Mouse (Mus musculus): ENCODE results near the gene F10. TPM values are rescaled to one million over a fixed set of nuclear protein-coding genes. Genes with fewer than 3 reads are reported as not detected.

The F10 gene
- total and polyA plus RNA-seq, 3 experiments = not detected

DNA sequence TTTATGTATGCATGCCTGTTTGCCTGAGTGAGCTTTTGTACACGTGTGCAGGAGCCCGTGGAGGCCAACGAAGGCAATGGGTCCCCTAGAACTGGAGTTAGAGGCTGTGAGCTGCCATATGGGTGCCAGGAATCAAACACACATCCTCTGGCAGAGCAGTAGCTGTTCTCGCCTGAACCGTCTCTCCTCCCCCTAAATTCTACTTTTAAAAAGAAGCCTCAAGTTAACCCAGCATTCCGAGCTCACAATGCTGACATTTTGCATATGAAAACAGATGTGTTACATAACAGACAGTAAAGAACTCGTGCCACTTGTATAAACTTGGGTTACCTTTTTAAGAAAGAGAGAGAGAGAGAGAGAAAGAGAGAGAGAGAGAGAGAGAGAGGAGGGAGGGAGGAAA is 40.4 kb downstream of the F10 start:
- DNase-seq (ENCODE audit: extremely low read depth) = no peak
- in situ Hi-C loops (cut with MboI; ENCODE audit: low pct_ligation_motif_present, low pct_unique_long_range_greater_than_20kb, low sequenced_read_pairs) (no loop called here), dilution Hi-C loops (cut with MboI; ENCODE audit: extremely low pct_ligation_motif_present, extremely low pct_unique_long_range_greater_than_20kb, low sequenced_read_pairs) (no loop called here)
- TF ChIP-seq CHD2 (IDR thresholded peaks at IDR 0.05; ENCODE audit: low read length) = no peak
- TF ChIP-seq MAX (IDR thresholded peaks at IDR 0.05; ENCODE audit: low read length) = no peak
- no peak for TF ChIP-seq EP300 (IDR thresholded peaks at IDR 0.05; ENCODE audit: low read length)
- TF ChIP-seq POLR2A (IDR thresholded peaks at IDR 0.05; ENCODE audit: low read depth, low read length) = no peak
- no peak for TF ChIP-seq TCF12 (IDR thresholded peaks at IDR 0.05; ENCODE audit: low read depth, low read length)
- no peak for TF ChIP-seq JUND (conservative IDR thresholded peaks at IDR 0.05; ENCODE audit: low read depth, low read length)
- TF ChIP-seq KAT2A (IDR thresholded peaks at IDR 0.05; ENCODE audit: insufficient replicate concordance, low read length) = no peak
- no peak for TF ChIP-seq ZC3H11A (IDR thresholded peaks at IDR 0.05; ENCODE audit: low read depth, low read length)
- TF ChIP-seq HCFC1 (IDR thresholded peaks at IDR 0.05; ENCODE audit: low read depth, low read length) = no peak
- TF ChIP-seq MXI1 (IDR thresholded peaks at IDR 0.05; ENCODE audit: low read depth, low read length) = no peak
- no peak for TF ChIP-seq BHLHE40 (IDR thresholded peaks at IDR 0.05; ENCODE audit: low read depth, low read length)
- TF ChIP-seq RAD21 (IDR thresholded peaks at IDR 0.05; ENCODE audit: low read depth, low read length) = no peak
- no peak for TF ChIP-seq CHD1 (IDR thresholded peaks at IDR 0.05; ENCODE audit: low read depth, low read length)
- TF ChIP-seq USF2 (conservative IDR thresholded peaks at IDR 0.05; ENCODE audit: low read depth, low read length) = no peak
- TF ChIP-seq IRF4 (IDR thresholded peaks at IDR 0.05; ENCODE audit: low read depth, low read length) = no peak
- TF ChIP-seq USF1 (IDR thresholded peaks at IDR 0.05; ENCODE audit: low read depth, low read length) = no peak
- no peak overlapping the region for H3K27ac ChIP-seq (ENCODE audit: insufficient read depth, low read depth)
- no peaks in the 10 kb centered on the region for H3K4me1 ChIP-seq (ENCODE audit: control insufficient read depth in 1 of 2, insufficient read depth in 2 of 2)
- no peak overlapping the region for H3K4me3 ChIP-seq (replicated peaks in 1 of 3; ENCODE audit: low read depth in 2 of 3, low read length in 2 of 3, poor library complexity in 1 of 3)
- H3K4me2 ChIP-seq (ENCODE audit: insufficient read depth, low read depth, poor library complexity, severe bottlenecking) = no peak overlapping the region
- peaks cover 80 to 98% of the 10 kb centered on the region in 2 experiments for H3K36me3 ChIP-seq (replicated peaks in 1 of 2; ENCODE audit: control insufficient read depth in 1 of 2, insufficient read depth in 1 of 2, low read length in 1 of 2)
- H3K9ac ChIP-seq (ENCODE audit: insufficient read depth, low read depth) = no peak overlapping the region
- no peaks in the 10 kb centered on the region for H3K27me3 ChIP-seq (replicated peaks)
- no peaks in the 10 kb centered on the region for H3K79me2 ChIP-seq (replicated peaks; ENCODE audit: control insufficient read depth, extremely low read depth, insufficient read depth, poor library complexity, severe bottlenecking)
- no peaks in the 10 kb centered on the region for H3K9me3 ChIP-seq (replicated peaks; ENCODE audit: low read length)

DNA sequence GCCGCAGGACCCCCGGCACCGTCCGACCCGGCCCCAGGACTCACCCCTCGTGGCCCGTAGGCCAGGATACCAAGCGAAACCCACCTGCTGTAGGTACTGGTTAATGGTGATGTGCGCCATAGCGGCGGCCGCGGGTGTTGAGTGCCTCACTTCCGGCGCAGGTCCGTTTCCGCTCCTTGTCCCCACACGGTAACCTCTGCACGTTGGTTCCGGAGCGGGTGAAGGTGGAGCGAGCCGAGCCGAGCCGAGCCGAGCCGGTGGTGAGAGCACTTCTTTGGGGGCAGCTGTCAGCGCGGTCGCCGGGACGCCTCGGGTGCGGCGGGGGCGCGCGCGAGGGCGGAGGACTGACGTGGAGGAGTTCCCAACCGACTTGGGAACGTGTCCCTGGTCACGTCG is 67.6 kb downstream of the F10 start:
- Histone ChIP-seq H3K27ac (ENCODE audit: insufficient read depth, low read depth) (peak overlapping the region; percentile 34), H3K9ac (ENCODE audit: insufficient read depth, low read depth) (peak overlapping the region; percentile 77), H3K4me1 (ENCODE audit: control insufficient read depth in 1 of 2, insufficient read depth in 2 of 2) (peaks cover 6 to 13% of the 10 kb centered on the region in 2 experiments; a peak in 3 of 4 replicates), H3K27me3 (replicated peaks) (no peaks in the 10 kb centered on the region), H3K36me3 (replicated peaks in 1 of 2; ENCODE audit: control insufficient read depth in 1 of 2, insufficient read depth in 1 of 2, low read length in 1 of 2) (peaks cover 4 to 29% of the 10 kb centered on the region in 2 experiments), H3K79me2 (replicated peaks; ENCODE audit: control insufficient read depth, extremely low read depth, insufficient read depth, poor library complexity, severe bottlenecking) (peaks cover 13% of the 10 kb centered on the region), H3K4me2 (ENCODE audit: insufficient read depth, low read depth, poor library complexity, severe bottlenecking) (peak overlapping the region; percentile 0; the same call in 1 of the 2 replicates), H3K4me3 (replicated peaks in 1 of 3; ENCODE audit: low read depth in 2 of 3, low read length in 2 of 3, poor library complexity in 1 of 3) (peak overlapping the region; percentile 98 to 100 (median 99)), H3K9me3 (replicated peaks; ENCODE audit: low read length) (no peaks in the 10 kb centered on the region)
- dilution Hi-C loops (cut with MboI; ENCODE audit: extremely low pct_ligation_motif_present, extremely low pct_unique_long_range_greater_than_20kb, low sequenced_read_pairs) = no loop called here
- DNase-seq (ENCODE audit: extremely low read depth) = peak; percentile 88
- in situ Hi-C loops (cut with MboI; ENCODE audit: low pct_ligation_motif_present, low pct_unique_long_range_greater_than_20kb, low sequenced_read_pairs) = no loop called here
- TF ChIP-seq TBP (conservative IDR thresholded peaks at IDR 0.05; ENCODE audit: low read depth, low read length) (0 out of 2 replicates have a peak, but pooled peaks have one; percentile 48), MYC (IDR thresholded peaks at IDR 0.05; ENCODE audit: low read depth, low read length) (no peak), MXI1 (IDR thresholded peaks at IDR 0.05; ENCODE audit: low read depth, low read length) (peak; percentile 74), PAX5 (IDR thresholded peaks at IDR 0.05; ENCODE audit: low read length) (no peak), HCFC1 (IDR thresholded peaks at IDR 0.05; ENCODE audit: low read depth, low read length) (peak; percentile 95), CHD2 (IDR thresholded peaks at IDR 0.05; ENCODE audit: low read length) (peak; percentile 75), SIN3A (IDR thresholded peaks at IDR 0.05; ENCODE audit: low read length) (peak; percentile 86), JUN (IDR thresholded peaks at IDR 0.05; ENCODE audit: insufficient read depth, low read depth, low read length) (no peak), SMC3 (IDR thresholded peaks at IDR 0.05; ENCODE audit: low read depth, low read length) (no peak), ZC3H11A (IDR thresholded peaks at IDR 0.05; ENCODE audit: low read depth, low read length) (no peak), NELFE (IDR thresholded peaks at IDR 0.05; ENCODE audit: low read depth, low read length) (peak; percentile 78), POLR2AphosphoS2 (IDR thresholded peaks at IDR 0.05; ENCODE audit: low read depth, low read length) (no peak), EP300 (IDR thresholded peaks at IDR 0.05; ENCODE audit: low read length) (no peak), BHLHE40 (IDR thresholded peaks at IDR 0.05; ENCODE audit: low read depth, low read length) (peak; percentile 9; the same call in 1 of the 2 replicates), MAZ (IDR thresholded peaks at IDR 0.05; ENCODE audit: low read depth, low read length) (peak; percentile 71; the same call in 1 of the 2 replicates), GABPA (IDR thresholded peaks at IDR 0.05; ENCODE audit: insufficient replicate concordance, low read depth, low read length) (peak; percentile 18; the same call in 1 of the 2 replicates), RAD21 (IDR thresholded peaks at IDR 0.05; ENCODE audit: low read depth, low read length) (no peak), JUND (conservative IDR thresholded peaks at IDR 0.05; ENCODE audit: low read depth, low read length) (no peak), ZNF384 (IDR thresholded peaks at IDR 0.05; ENCODE audit: low read depth, low read length) (no peak), KAT2A (IDR thresholded peaks at IDR 0.05; ENCODE audit: insufficient replicate concordance, low read length) (peak; percentile 82; the same call in 1 of the 2 replicates), IRF4 (IDR thresholded peaks at IDR 0.05; ENCODE audit: low read depth, low read length) (peak; percentile 71; the same call in 1 of the 2 replicates), ZKSCAN1 (IDR thresholded peaks at IDR 0.05; ENCODE audit: borderline replicate concordance, low read depth, low read length) (no peak), MEF2A (IDR thresholded peaks at IDR 0.05; ENCODE audit: borderline replicate concordance, low read depth, low read length) (peak; percentile 72), USF1 (IDR thresholded peaks at IDR 0.05; ENCODE audit: low read depth, low read length) (no peak), CTCF (conservative IDR thresholded peaks at IDR 0.05 in 1 of 2, IDR thresholded peaks at IDR 0.05 in 1 of 2; ENCODE audit: low read depth in 2 of 2, low read length in 2 of 2) (peak in 1 of 2 experiments; percentile 5; a peak in 1 of 4 replicates), MAFK (IDR thresholded peaks at IDR 0.05; ENCODE audit: insufficient replicate concordance, low read length) (no peak), CHD1 (IDR thresholded peaks at IDR 0.05; ENCODE audit: low read depth, low read length) (no peak), POLR2A (IDR thresholded peaks at IDR 0.05; ENCODE audit: low read depth, low read length) (peak; percentile 77)
